Mouse (Mus musculus) stomach, postnatal 0 days (tissue): Measurements from ENCODE around the gene Wwox.

Source experiments
- CTCF ChIP-seq: IDR thresholded peaks from 2 replicates; pipeline ENCODE4 v1.5.1; 2016; ENCODE audit warnings: antibody characterized with exemption, low read depth, mild to moderate bottlenecking, moderate library complexity
- EP300 ChIP-seq: optimal IDR thresholded peaks from 2 replicates; pipeline ENCODE3; 2016; ENCODE audit warnings: antibody characterized with exemption

DNA sequence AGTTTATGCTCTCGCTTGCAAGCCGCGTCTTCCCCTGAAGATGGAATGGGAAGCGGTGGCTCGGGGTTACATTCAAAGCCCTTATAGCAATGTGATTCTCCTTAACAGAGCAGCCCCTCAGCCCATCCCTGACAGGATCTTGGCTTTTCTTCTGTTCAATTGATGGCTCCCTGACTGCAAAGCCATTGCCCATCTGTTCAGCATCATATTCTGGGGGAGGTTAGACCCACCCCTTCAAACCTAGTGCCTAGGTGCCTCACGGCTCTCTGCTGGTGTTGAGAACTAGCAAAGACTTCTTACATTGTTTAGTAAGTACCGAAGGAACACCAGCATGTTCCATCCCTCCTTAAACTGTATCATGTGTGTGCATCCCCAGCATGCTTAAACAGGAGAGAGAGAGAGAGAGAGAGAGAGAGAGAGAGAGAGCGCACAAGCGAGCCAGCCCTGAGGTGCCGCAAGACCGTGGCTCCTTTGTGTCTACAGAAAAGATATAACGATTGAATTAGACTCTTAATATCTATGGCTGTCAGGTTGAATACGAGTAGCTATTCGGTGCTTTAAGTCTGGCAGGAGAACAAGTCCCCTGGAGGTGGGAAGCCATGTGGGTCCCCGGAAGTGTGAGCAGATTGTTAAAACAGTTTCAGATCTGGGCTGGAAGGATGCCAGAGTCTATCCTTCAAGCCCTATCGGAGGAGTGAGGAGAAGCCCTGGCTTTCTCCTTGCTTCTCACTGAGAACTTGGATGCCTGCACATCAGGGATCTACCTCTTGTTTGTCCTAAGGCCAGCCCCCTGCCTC is 450.3 kb downstream of the Wwox start:
- TF ChIP-seq EP300: no peak
- TF ChIP-seq CTCF: no peak
